Mouse (Mus musculus): Measurements from ENCODE around the gene Mcm3. TPM values are rescaled to one million over a fixed set of nuclear protein-coding genes. Genes with fewer than 3 reads are reported as not detected.

The Mcm3 gene
- polyA plus RNA-seq (2021; fragmentation: Nextera tagmentation) = 4.2 and 4.9 TPM in 2 replicates
- long read RNA-seq, experiment 1, transcript Mcm3-201 (17 exons, 3,031 nt) = major isoform, 6 of 11 reads
- long read RNA-seq, experiment 1, partial matches to known transcripts = 5 of 11 reads
- long read RNA-seq, experiment 1, other reads (novel, unspliced or antisense) = 0 of 11 reads
- long read RNA-seq, experiment 2, transcript Mcm3-201 (17 exons, 3,031 nt) = major isoform, 28 of 30 reads
- long read RNA-seq, experiment 2, partial matches to known transcripts = 2 of 30 reads
- long read RNA-seq, experiment 2, other reads (novel, unspliced or antisense) = 0 of 30 reads

DNA sequence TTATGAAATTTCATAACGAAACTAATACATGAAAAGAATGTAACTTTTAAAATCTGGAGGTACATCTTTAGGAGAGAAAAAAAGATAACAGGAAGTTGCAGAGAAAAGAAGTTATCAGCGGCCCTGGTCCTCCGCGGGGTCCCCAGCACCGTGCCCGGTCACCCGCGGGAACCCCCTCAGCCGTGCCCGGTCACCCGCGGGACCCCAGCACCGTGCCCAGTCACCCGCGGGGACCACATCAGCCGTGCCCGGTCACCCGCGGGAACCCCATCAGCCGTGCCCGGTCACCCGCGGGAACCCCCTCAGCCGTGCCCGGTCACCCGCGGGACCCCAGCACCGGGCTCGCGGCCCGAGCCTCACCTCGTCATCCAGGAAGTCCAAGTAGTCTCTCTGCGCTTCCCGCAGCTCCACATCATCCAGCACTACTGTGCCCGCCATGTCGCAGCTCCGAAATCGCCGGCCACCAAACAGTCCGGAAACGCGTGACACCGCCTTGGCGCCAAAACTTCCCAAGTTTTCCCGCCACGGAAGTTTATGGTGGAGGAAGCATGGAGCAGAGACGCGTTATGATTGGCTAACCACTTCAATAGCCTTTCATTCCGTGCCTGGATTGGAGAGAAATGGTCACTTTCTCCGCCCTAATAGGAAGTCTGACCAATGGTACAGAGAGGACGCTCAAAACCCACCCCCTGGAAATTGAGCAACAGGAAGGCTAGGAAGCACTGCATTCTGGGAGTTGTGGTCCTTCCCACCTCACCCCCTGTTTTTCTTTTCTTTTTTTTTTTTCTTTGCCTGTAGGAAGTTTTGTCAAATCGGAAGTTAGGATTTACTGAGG is at the start of gene Mcm3:
TSS of gene Mcm3 (minus strand) at position 542 of the 835 bp plus-strand sequence.

DNA sequence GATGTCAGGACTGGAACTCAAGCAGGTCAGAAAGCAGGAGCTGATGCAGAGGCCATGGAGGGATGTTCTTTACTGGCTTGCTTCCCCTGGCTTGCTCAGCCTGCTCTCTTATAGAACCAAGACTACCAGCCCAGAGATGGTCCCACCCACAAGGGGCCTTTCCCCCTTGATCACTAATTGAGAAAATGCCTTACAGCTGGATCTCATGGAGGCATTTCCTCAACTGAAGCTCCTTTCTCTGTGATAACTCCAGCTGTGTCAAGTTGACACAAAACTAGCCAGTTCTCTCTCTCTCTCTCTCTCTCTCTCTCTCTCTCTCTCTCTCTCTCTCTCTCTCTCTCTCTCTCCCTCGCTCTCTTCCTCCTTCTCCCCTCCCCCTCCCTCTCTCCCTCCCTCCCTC is 29.6 kb downstream of the Mcm3 start, which contains the start of gene Il17f:
TSS of gene Il17f (minus strand) at position 101 of the 400 bp plus-strand sequence.

Other genes with a start within 250 kb of the Mcm3 start
- not detected in 2 replicates for gene Pkhd1, start 202.2 kb downstream of the Mcm3 start, polyA plus RNA-seq (2021; fragmentation: Nextera tagmentation)
- gene Il17a, start 89.4 kb downstream of the Mcm3 start, polyA plus RNA-seq (2021; fragmentation: Nextera tagmentation) = not detected in 2 replicates
- gene Il17f, start 29.7 kb downstream of the Mcm3 start, polyA plus RNA-seq (2021; fragmentation: Nextera tagmentation) = not detected in 2 replicates
- gene Paqr8, start 70.3 kb upstream of the Mcm3 start, polyA plus RNA-seq (2021; fragmentation: Nextera tagmentation) = 26.9 and 30.1 TPM in 2 replicates
- 1.0 and 2.7 TPM in 2 replicates for gene Efhc1, start 131.3 kb upstream of the Mcm3 start, polyA plus RNA-seq (2021; fragmentation: Nextera tagmentation)

All from layer of hippocampus, adult 6 months (tissue).